Comparison of ENCODE assay signal across 17 mouse cellular contexts in the genomic region with DNA sequence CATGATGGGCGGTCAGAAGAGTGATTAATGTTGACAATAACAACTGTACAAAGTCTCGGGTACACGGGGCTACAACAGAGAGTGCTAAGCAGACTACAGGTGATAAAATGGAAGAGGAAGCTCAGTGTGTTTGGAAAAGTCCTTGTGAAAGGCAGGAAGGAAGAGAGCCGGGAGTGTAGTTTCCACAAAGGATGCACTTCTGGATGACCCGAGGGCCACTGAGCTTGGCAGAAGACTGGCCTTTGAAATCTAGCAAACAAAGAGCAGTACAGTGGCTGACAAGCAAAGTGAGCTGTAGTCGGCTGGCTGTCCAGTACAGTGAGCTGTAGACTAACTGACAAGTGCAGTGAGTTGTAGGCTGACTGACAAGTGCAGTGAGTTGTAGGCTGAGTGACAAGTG. TPM values are rescaled to one million over a fixed set of nuclear protein-coding genes. Genes with fewer than 3 reads are reported as not detected.
DNase-seq lines count a peak whose midpoint lies in the region; ATAC-seq lines count a peak whose summit lies in the region.
"Had no signal": no experiment of that assay in that cellular context is flagged by ENCODE, and none has a peak within 500 bp of the region (broad histone marks: within the 10 kb centered on the region; RNA-seq: fewer than 3 reads in every experiment).

No protein-coding gene starts in this region.

- 0 out of 2 replicates have a peak, but pooled peaks cover 4% of the 10 kb centered on the region for H3K36me3 ChIP-seq in embryonic facial prominence, embryonic 14.5 days (ENCODE audit: control insufficient read depth, insufficient read depth, low read length)
- peaks cover 38% of the 10 kb centered on the region for H3K36me3 ChIP-seq in embryonic facial prominence, embryonic 10.5 days (replicated peaks)
- peaks cover 13% of the 10 kb centered on the region for H3K36me3 ChIP-seq in liver, embryonic 16.5 days (ENCODE audit: control insufficient read depth, insufficient read depth)
- H3K36me3 ChIP-seq in liver, embryonic 11.5 days (ENCODE audit: control insufficient read depth, insufficient read depth, low read length), result 0 out of 2 replicates have a peak, but pooled peaks cover 3% of the 10 kb centered on the region
- H3K36me3 ChIP-seq: midbrain, embryonic 15.5 days had no signal

- H3K4me3 ChIP-seq in embryonic facial prominence, embryonic 14.5 days (ENCODE audit: low read depth, low read length), result no peak overlapping the region
- H3K4me3 ChIP-seq in embryonic facial prominence, embryonic 10.5 days, result no peak overlapping the region
- H3K4me3 ChIP-seq in liver, embryonic 16.5 days (ENCODE audit: low read depth, low read length), result no peak overlapping the region
- H3K4me3 ChIP-seq in liver, embryonic 11.5 days (ENCODE audit: low read depth, low read length), result no peak overlapping the region
- H3K4me3 ChIP-seq: forebrain, embryonic 15.5 days; hindbrain, embryonic 12.5 days; limb, embryonic 10.5 days; liver, embryonic 15.5 days; midbrain, embryonic 15.5 days had no signal

- no peaks in the 10 kb centered on the region for H3K27me3 ChIP-seq in embryonic facial prominence, embryonic 14.5 days (replicated peaks; ENCODE audit: control insufficient read depth, insufficient read depth, low read length)
- H3K27me3 ChIP-seq in embryonic facial prominence, embryonic 10.5 days (replicated peaks; ENCODE audit: low read depth, poor library complexity, severe bottlenecking), result no peaks in the 10 kb centered on the region
- no peaks in the 10 kb centered on the region for H3K27me3 ChIP-seq in liver, embryonic 16.5 days (ENCODE audit: control insufficient read depth, insufficient read depth, low read depth, low read length)
- no peaks in the 10 kb centered on the region for H3K27me3 ChIP-seq in liver, embryonic 11.5 days (replicated peaks; ENCODE audit: control insufficient read depth, insufficient read depth, low read length)
- H3K27me3 ChIP-seq: forebrain, embryonic 15.5 days; hindbrain, embryonic 12.5 days; liver, embryonic 15.5 days; midbrain, embryonic 15.5 days had no signal

- H3K4me1 ChIP-seq in embryonic facial prominence, embryonic 14.5 days (ENCODE audit: control insufficient read depth, insufficient read depth, low read length), result no peaks in the 10 kb centered on the region
- H3K4me1 ChIP-seq in embryonic facial prominence, embryonic 10.5 days, result no peaks in the 10 kb centered on the region
- no peaks in the 10 kb centered on the region; the same call in 1 of the 2 replicates for H3K4me1 ChIP-seq in liver, embryonic 16.5 days (ENCODE audit: control insufficient read depth, low read depth, low read length)
- no peaks in the 10 kb centered on the region for H3K4me1 ChIP-seq in liver, embryonic 11.5 days (replicated peaks; ENCODE audit: control insufficient read depth, insufficient read depth, low read length)
- H3K4me1 ChIP-seq: forebrain, embryonic 15.5 days; hindbrain, embryonic 12.5 days; limb, embryonic 10.5 days; midbrain, embryonic 15.5 days had no signal

- 82% methylated on average over 6 of the region's 6 CpGs for WGBS in embryonic facial prominence, embryonic 14.5 days
- 86% methylated on average over 6 of the region's 6 CpGs for WGBS in embryonic facial prominence, embryonic 10.5 days
- 66% methylated on average over 6 of the region's 6 CpGs for WGBS in liver, embryonic 16.5 days (ENCODE audit: insufficient replicate concordance)
- WGBS in liver, embryonic 11.5 days, result 69% methylated on average over 6 of the region's 6 CpGs

- no peaks in the 10 kb centered on the region for H3K9me3 ChIP-seq in embryonic facial prominence, embryonic 14.5 days (ENCODE audit: control insufficient read depth, low read length)
- no peaks in the 10 kb centered on the region for H3K9me3 ChIP-seq in embryonic facial prominence, embryonic 10.5 days
- no peaks in the 10 kb centered on the region for H3K9me3 ChIP-seq in liver, embryonic 16.5 days (replicated peaks; ENCODE audit: control insufficient read depth, low read length)
- H3K9me3 ChIP-seq in liver, embryonic 11.5 days (ENCODE audit: control insufficient read depth, low read length), result no peaks in the 10 kb centered on the region
- H3K9me3 ChIP-seq: forebrain, embryonic 15.5 days; hindbrain, embryonic 12.5 days; limb, embryonic 10.5 days; liver, embryonic 15.5 days; midbrain, embryonic 15.5 days had no signal

- no peak overlapping the region for H3K4me2 ChIP-seq in embryonic facial prominence, embryonic 14.5 days (ENCODE audit: low read depth, low read length)
- no peak overlapping the region for H3K4me2 ChIP-seq in liver, embryonic 16.5 days (ENCODE audit: low read depth, low read length)
- H3K4me2 ChIP-seq in liver, embryonic 11.5 days, result no peak overlapping the region
- H3K4me2 ChIP-seq: forebrain, embryonic 15.5 days; hindbrain, embryonic 12.5 days; liver, embryonic 15.5 days; midbrain, embryonic 15.5 days had no signal

- no peak overlapping the region for H3K9ac ChIP-seq in embryonic facial prominence, embryonic 14.5 days (ENCODE audit: low read depth, low read length)
- no peak overlapping the region for H3K9ac ChIP-seq in liver, embryonic 16.5 days (ENCODE audit: low read depth, low read length)
- H3K9ac ChIP-seq in liver, embryonic 11.5 days (ENCODE audit: low read depth, low read length), result no peak overlapping the region
- H3K9ac ChIP-seq: forebrain, embryonic 15.5 days; hindbrain, embryonic 12.5 days; liver, embryonic 15.5 days; midbrain, embryonic 15.5 days had no signal

- H3K27ac ChIP-seq in embryonic facial prominence, embryonic 14.5 days (replicated peaks; ENCODE audit: low read depth, low read length), result no peak overlapping the region
- H3K27ac ChIP-seq in embryonic facial prominence, embryonic 10.5 days (replicated peaks), result no peak overlapping the region
- no peak overlapping the region for H3K27ac ChIP-seq in liver, embryonic 16.5 days (ENCODE audit: low read length)
- H3K27ac ChIP-seq in liver, embryonic 11.5 days (ENCODE audit: low read depth, low read length), result no peak overlapping the region
- H3K27ac ChIP-seq: forebrain, embryonic 15.5 days; hindbrain, embryonic 12.5 days; limb, embryonic 10.5 days; liver, embryonic 15.5 days; midbrain, embryonic 15.5 days had no signal

- DNase-seq in embryonic facial prominence, embryonic 14.5 days (ENCODE audit: low spot score), result peak; percentile 11
- DNase-seq in embryonic facial prominence, embryonic 10.5 days (ENCODE audit: low spot score), result no peak
- no peak for DNase-seq in liver, embryonic 11.5 days (ENCODE audit: low spot score)
- peak; percentile 26 for DNase-seq in kidney, postnatal 10 days
- DNase-seq in lung, postnatal 36 days, result peak; percentile 40
- no peak for DNase-seq in ovary, adult 18-20 months (ENCODE audit: low spot score)
- no peak for DNase-seq in layer of hippocampus, postnatal 36 days
- DNase-seq: cerebellum, adult 18-20 months; gastrocnemius, postnatal 14 days; thymus, postnatal 36 days had no signal

- ATAC-seq in embryonic facial prominence, embryonic 14.5 days (ENCODE audit: low read depth), result no peak
- ATAC-seq in liver, embryonic 16.5 days (ENCODE audit: low read depth), result peak; percentile 41; the same call in 1 of the 2 replicates
- no peak for ATAC-seq in liver, embryonic 11.5 days (replicated peaks; ENCODE audit: low FRiP score)
- ATAC-seq: forebrain, embryonic 15.5 days; intestine, postnatal 0 days; midbrain, embryonic 15.5 days had no signal

RNA-seq across cellular contexts. Expression of gene Elf2, which starts 38.9 kb away (rescaled TPM):
- polyA plus RNA-seq in embryonic facial prominence, embryonic 14.5 days (2014; fragmentation: Nextera tagmentation; extraction: Ambion mirVana), result 55.3 and 56.8 TPM in 2 replicates
- 42.0 and 49.2 TPM in 2 replicates for polyA plus RNA-seq in embryonic facial prominence, embryonic 10.5 days (2016; fragmentation: Nextera tagmentation; extraction: Ambion mirVana)
- polyA plus RNA-seq in liver, embryonic 16.5 days (2015; fragmentation: Nextera tagmentation; extraction: Ambion mirVana), result 19.0 and 20.0 TPM in 2 replicates
- polyA plus RNA-seq in liver, embryonic 11.5 days (2014; fragmentation: Nextera tagmentation; extraction: Ambion mirVana), result 36.5 and 37.9 TPM in 2 replicates
- 10 to 100 TPM; 50.2 to 52.0 TPM for total RNA-seq in layer of hippocampus, postnatal 36 days (2021)

Comparison
In these comparisons a context has a peak if more than half of its experiments do, and no peak if none do; other contexts are left out.
1. DNase-seq: peak in embryonic facial prominence, embryonic 14.5 days (single experiment), kidney, postnatal 10 days (single experiment) and lung, postnatal 36 days (single experiment); none in embryonic facial prominence, embryonic 10.5 days (single experiment), liver, embryonic 11.5 days (single experiment), ovary, adult 18-20 months (single experiment) and layer of hippocampus, postnatal 36 days (0 of 2).